Mouse (Mus musculus) right cerebral cortex, postnatal 36 days (tissue): Measurements from ENCODE around the gene Pcbp1.
A peak's percentile ranks its signal among the peaks of the same experiment; 100 is the strongest.
"Not testable (repeated sequence)": the region's sequence is repeated elsewhere in the genome, so short reads cannot be mapped to it uniquely, and the experiment has no call there.

ENCODE experiments used
- DNase-seq, 2 experiments: peaks; one replicate each; pipeline ENCODE4 v3.0.0; 2022; ENCODE audit warnings: low spot score in 2 of 2, mixed read lengths in 1 of 2

Gene Pcbp1

DNA sequence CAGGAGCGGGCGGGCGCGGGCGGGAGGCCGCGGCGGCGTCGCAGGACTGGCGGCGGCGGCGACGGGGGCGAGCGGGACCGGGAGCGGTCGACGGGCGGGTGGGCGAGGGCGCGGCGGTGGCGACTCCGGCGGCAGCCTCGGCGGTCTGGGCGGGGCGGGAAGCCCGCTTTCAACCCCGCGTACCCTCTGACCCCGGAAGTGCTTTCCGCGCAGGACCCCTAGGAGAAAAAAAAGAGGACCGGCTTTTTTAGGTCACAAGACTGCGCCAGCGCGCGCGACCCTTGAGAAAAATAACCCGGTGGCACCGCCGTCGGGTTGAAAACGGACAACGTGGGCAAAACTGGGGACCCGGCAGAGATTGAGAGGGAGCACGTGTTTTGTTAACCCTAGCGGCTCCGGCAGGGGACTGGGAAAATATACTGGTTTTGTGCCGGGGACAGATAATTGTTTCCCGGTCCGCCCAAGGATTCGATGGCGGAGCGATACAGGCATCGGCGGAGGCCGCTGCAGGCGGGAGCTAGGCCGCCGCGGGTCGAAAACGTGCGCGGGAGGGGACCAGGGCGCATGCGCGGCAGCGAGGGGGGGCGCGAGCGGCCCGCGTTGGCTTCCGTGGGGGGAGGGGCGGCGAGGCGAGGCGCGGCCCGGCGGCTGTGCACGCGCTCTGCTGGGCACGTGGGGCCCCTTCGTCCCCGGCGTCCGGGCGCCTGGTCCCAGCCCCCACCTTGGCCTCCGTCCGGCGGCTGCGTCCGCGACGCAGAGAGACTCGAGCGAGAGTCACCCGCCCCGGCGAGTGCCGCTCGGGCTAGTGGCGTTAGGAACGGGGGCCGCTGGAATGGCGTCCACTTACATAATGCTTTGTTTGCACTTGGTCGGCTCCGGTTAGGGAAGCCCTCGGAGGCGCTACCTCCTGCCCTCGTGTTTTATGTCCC is at the start of gene Pcbp1:
Gene Pcbp1, minus strand, starts transcription at position 290 of the 929 bp plus-strand sequence.
- DNase-seq = peak; percentile 90 to 93

DNA sequence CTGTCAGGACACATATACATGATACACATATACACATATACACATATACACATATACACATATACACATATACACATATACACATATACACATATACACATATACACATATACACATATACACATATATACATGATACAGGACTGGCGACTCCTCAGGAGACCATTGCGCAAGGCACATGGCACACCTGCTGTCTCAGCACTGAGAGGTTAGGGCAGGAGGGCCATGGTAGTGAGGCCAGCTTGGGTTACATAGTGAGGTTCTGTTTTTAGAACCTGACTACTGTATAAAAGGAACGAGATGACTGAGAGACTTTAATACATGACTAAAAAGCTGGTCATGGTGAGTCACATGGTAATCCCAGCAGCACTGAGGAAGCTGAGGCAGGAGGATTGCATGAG is 48.4 kb upstream of the Pcbp1 start:
- no peak for DNase-seq

DNA sequence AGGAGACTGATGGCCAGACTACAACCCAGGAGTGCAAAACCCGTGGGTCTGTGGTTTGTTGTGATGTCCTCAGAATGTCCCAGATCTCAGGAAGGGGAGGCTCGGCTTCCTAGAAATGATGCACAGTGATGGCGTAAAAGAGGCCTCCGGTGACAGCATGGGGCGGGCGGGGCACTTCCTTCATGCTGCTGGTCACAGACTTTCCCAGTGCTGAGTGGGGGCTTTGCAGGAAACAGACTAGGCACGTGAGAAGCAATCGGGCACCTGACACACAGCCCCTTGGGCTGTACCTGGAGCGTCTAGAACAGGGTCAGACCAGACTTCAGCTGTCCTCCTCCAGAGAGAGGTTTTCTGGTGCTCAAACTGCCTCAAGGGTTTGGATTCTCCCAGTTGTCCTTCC is 44.7 kb upstream of the Pcbp1 start:
- DNase-seq = no peak

DNA sequence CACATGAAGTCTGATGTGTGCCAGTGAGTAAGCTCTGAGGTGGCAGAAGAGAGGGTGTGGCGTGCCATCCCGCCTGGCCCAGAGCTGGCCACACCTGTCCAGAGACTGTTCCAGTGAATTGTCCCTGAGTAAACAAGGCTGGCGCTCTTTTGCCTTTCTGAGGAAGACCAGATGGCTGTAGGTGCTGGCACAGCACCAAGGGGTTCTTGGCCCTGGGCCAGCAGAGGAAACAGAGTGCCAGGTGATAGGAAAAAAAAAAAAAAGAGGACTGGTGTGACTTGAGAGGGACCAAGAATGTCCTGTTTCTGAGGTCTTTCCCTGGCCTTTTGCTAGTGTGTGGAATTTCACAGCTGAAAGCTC is 43.3 kb upstream of the Pcbp1 start:
- peak in 1 of 2 experiments; percentile 20 for DNase-seq

DNA sequence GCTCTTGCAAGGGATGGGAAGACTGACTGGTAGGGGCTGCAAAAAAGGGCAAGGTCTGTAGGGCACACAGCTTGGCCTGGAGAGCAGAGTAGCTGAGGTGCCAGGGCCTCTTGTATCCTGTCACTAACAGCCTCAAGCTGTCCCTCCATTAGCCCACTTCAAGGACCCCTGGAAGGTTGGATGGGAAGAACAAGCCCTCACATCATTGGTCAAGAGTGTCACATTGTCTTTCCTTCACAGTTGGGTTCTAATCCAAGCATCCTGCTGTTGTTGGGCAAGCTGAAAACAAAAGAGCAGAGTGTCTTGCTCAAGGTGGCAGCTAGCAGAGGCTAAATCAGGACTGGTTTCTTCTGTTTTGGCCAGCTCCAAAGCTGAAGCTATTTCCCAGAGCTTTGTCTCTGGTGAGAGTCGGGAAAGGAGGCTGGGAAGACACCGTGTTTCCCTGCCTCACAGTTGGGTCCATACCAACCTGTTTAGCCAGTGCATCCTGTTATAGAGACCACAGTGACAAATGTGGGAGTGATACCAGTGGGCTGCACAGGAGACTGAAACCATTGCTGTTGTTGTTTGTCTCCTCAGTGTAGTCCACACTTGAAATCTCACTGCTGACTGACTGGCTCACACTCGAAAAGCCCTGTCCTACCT is 42.8 kb upstream of the Pcbp1 start:
- DNase-seq = no peak

DNA sequence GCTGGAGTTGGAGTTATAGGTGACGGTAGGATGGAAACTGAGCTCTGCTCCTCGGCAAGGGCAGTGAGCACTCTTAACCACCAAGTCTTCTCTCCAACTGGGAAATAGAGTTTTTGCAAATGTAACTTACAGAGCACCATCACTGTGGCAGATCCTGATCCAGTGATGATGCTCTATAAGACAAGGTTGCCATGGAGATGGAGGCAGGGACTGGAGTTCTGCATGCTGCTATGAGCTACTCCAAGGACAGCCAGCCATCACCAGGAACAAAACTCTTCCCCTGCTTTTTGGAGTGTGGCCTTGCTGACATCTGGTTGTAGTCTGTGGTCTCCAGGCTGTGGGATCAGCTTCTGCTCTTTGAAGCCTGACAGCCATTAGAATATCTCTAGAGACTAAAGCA is 39.7 kb upstream of the Pcbp1 start:
- DNase-seq = no peak

DNA sequence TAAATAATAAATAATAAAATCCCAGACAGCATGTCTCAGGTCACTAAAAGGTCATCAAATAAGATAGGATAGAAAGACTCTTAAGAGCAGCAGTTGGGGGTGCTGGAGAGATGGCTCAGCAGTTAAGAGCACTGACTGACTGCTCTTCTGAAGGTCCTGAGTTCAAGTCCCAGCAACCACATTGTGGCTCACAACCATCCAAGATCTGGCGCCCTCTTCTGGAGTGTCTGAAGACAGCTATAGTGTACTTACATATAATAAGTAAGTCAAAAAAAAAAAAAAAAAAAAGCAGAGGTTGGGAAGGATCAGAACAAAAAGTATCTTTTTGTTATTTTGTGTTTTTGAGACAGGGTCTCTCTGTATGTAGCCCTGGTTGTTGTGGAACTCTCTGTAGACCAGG is 31.1 kb upstream of the Pcbp1 start:
- DNase-seq = not testable (repeated sequence)

DNA sequence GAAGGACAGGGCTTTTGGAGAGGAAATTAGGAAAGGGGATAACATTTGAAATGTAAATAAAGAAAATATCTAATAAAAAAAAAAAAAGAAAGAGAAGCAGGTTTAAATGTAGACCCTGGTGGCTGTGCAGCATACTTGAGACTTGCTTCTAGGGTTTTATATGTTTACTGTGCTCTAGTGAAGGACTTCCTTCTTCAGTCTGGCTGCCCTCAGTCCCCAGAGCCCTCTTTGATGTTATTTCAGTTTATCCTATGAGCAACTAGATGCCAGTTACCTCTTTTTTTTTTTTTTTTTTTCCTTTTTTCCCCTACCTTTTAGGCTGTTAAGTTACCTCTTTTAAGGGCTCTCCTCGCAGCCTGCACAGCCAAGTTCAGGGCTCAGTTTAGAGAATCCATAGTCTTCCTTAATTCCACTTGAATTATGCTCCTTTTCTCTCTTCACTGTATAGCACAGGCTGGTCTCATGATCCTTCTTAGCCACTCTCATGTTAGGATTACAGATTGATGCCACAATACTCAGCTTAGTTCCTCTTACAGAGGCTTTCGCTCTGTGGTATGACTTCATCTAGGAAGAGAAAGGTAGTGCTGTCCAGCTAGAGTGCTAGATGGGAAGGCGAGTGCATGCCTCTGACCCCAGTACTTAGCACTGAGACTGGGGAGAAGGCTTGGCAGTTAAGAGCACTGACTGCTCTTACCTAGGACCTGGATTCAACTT is 30.4 kb upstream of the Pcbp1 start:
- DNase-seq = no peak

DNA sequence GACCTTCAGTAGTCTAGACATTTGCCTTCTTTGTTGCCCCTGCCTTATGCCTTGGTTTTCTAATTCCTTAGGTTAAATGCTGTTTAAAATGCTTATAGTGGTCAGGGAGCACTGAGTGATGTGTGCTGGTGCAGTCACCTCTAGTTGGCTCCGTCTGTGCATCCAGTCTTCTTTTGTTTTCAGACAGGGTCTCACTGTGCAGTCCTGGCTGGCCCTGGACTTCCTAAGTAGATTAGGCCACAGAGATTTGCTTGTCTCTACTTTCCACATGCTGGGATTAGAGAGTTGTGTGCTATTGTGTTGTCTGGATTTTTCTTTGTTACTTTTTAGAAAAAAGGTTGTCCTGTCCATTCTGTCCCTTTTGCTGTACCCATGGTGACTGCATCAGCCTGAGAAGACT is 24.5 kb upstream of the Pcbp1 start:
- DNase-seq = no peak

DNA sequence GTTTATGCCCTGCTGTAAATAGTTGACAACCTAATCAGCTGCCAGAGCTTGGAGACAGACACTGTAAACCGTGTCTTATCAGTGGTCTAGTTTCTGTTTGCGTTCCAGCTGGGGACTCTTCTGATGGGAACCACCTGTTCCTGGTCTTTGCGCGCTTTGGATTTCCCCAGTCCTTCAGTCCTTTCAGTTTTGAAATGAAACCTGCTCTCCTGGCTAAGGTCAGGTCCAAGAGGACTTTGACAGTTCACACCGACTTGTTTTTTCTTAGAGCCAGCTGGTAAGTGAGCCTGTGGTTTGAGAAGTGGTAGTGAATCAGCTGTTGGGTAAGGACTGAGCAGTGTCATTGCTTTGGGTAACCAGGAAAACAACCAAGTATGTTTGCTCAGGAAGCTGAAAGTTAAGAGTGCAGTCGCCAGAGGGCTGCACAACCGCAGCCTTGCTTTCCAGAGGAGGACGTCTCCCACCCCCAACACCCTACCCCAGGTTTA is 21.8 kb upstream of the Pcbp1 start:
- DNase-seq = no peak

DNA sequence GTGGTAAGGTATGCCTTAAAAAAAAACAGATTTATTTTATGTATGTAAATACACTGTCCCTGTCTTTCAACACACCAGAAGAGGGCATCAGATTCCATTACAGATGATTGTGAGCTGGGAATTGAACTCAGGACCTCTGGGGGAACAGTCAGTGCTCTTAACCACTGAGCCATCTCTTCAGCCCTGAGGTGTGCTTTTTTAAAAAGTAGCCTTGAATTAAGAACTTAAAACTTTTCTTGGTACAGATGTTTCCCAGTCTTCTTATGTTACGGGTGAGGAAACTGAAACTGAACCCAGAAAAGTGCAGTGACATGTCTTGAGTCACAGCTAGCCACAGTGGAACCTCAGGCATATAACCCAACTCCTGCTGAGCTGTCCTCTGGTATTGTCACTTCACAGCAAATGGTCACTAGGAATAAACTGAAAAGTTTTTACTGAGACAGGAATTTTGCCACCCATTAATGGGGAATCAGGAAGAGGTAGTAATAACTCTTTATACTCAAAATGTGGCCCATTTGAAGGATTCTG is 21.2 kb upstream of the Pcbp1 start:
- DNase-seq = no peak

DNA sequence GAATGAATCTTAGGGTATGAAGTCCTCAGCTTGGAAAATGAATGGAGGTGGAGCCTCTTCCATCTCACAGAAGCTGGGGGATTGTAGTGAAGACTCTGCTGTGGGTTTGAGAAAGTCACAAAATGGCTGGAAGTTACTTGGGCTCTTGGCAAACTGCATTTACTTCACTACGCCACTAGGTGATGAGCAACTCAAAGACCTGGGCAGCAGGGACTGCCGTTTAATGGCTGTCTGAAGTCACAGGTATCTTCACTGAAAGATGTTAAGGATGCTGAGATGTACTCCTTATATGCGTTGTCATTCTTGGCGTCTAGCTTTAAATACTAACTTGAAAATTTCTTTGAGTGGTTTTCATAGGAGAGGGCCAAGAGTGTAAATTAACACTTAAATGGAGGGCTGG is 19.1 kb upstream of the Pcbp1 start:
- no peak for DNase-seq

DNA sequence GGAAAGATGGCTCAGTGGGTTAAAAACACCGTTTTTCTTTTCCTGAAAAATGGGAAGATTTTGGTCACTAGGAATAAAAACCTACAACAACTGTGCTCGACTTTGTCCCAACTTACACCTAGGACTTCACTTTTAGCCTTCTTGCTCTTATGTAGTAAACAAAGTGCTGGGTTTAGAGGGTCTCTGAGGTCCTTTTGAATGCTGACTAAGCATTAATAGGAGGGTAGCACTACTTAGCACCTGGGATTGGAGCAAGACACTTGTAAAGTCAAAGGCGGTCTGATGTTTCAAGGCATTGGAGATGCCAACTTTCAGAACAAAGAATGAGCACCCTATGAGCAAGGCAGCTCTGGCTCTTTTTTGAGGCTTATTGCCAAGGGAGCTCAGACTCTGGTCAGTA is 17.7 kb upstream of the Pcbp1 start:
- DNase-seq = no peak

DNA sequence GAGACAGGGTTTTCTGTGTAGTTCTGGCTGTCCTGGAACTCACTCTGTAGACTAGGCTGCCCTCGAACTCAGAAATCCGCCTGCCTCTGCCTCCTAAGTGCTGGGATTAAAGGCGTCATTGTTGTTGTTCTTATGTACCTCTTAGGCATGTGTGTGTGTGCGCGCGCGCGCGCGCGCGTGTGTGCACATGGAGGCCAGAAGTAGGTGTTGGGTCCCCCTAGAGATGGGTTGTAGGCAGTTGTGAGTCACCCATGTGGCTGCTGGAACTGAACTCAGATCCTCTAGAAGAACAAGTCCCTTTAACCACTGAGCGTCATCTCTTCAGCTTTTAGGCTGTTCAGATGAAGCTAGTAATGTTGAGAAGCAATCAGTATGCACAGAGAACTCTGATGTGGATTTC is 16.9 kb upstream of the Pcbp1 start:
- no peak for DNase-seq

DNA sequence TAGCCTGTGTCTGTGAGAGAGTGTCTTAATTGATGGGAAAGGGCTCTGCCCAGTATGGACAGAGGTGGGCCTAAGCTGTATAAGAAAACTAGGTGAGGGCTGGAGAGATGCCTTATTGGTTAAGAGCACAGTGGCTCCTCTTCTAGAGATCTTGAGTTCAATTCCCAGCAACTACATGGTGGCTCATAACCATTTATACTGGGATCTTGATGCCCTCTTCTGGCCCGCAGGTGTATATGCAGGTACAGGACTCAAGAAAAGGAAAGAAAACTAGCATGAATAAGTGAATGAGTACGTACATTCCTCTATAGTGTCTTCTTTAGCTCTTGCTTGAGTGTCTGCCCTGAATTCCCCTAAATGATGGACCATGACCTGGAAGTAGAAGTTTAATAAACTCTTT is 15.5 kb upstream of the Pcbp1 start:
- DNase-seq = no peak

DNA sequence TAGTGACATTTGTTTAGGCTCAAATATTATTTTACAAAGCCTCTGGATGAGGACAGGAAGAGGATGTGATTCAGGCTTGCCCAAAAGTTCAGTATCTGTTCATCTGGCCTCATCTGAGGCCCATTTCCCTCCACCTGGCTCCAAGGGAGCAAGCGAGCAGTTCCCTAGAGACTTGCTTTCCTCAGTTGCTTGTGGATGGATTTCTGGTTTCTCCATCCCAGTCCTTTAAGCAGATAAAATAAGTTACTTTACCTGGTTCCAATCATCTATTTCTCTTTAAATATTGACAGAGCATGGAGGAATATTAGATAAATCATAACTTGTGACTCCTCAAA is 2.3 kb upstream of the Pcbp1 start:
- DNase-seq = no peak

DNA sequence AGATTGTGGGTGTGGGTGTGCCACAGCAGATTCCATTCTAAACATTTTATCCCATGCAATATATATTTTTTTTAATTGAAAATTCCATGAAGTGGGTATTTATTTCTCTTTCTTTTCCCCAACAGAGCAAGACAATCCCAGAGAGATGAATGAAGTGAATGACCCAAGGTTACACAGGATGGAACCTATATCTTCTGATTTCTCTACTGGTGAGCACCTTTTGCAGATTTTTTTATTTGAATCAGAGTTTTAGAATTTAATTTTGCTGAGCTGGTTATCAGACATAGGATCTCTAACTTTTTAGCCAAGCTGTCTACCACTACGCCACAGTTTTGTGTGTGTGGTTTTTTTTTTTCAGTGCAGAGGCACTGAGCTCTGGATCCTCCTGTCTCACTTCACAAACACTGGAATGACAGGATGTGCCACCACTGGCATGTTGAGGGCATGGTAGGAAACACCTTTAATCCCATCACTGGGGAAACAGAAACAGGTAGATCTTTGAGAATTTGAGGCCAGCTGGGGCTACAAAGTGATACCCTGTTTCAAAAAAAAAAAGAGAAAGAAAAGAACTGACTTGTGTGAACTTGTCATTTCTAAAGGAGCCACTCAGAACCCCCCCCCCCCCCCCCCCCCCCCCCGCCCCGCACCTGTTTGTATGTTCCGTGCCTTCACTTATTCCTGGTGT is 1.8 kb upstream of the Pcbp1 start:
- DNase-seq = no peak

DNA sequence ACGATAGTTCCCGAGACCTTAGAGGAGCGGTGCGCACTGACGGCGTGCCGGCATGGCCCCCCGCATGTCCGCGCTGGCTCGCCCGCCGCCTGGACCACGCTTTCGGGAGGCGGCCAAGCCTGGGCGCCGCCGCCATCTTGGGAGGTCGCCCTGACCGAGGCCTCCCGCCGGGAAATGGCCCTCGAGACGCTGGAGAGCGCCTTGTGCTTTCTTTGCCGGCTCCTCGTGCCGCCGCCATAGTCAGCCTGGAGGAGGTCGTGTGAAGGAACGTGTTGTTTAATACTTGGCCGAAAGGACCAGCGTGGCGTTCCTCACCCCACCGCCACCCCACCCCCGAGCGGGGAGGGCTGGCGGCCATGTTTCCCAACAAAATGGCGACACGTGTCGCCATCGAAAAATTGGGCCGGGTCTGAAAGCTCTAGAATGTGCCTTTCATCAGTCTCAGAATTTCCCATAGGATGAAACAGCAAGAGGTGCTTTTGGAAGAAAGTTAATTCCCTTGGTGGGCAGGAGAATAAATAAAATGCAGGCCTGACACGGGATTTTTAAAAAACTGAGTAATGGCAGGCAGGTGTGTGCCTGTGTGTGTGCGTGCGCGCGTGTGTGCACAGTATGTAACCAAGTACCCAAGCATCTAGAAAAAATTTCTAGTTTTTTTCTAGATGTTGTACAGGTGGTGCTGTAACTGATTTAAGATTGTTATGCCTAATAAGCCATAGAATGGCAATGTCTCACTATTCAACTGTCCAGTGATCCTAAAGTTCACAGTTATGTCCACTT is 1.0 kb upstream of the Pcbp1 start:
- DNase-seq = peak in 1 of 2 experiments; percentile 53

DNA sequence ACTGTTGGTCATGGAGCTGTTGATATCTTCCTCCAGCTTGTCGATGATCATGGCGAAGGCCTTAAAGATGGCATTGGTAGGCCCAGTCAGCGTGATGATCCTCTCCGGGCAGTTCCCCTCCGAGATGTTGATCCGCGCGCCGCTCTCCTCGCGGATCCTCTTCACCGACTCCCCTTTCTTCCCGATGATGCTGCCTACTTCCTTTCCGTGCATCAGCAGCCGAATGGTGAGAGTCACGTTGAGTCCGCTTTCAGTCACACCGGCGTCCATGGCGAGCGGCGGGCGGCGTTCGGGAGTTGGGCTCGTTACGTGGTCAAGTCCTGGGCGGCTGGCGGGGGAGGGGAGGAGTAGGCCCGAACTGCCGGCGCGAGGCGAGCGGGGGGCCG is 482 bp downstream of the Pcbp1 start:
- DNase-seq = peak; percentile 66 to 76

DNA sequence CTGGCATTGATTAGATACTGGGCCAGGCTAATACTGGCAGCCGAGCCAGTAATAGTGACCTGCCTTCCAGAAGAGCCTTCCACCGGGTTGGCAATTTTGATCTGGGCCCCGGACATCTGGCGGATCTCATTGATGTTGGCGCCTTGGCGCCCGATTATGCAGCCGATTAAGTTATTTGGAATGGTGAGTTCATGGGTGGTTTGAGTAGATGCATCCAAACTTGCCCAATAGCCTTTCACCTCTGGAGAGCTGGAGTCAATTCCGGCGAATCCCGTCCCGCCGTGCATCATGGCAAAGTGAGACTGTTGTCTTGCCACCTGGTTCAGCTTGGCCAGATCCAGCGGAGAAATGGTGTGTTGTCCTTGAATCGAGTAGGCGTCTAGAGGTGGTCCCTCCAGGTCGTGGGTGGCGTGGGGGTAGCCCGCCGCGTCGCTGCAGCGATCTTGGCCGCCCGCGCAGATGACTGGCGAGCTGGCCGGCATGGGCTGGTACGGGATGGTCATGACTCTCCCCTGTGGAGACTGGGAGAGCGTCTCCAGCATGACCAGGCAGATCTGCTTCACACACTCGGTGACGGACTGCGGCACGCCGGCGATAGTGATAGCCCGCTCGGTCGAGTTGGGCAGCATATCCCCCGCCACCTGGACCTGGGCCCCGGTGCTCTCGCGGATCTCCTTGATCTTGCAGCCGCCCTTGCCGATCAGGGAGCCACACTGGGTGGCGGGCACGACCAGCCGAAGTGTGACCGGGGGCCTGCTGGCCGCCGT is 1.1 kb downstream of the Pcbp1 start:
- DNase-seq = peak; percentile 26 to 47
